Mouse (Mus musculus): ENCODE data around the gene Lgi4. TPM values are rescaled to one million over a fixed set of nuclear protein-coding genes. Genes with fewer than 3 reads are reported as not detected.

Lgi4 gene
- total and polyA plus RNA-seq, 3 experiments, result not detected

- TF ChIP-seq MAX (IDR thresholded peaks at IDR 0.05; ENCODE audit: low read length) (no peak), USF1 (IDR thresholded peaks at IDR 0.05; ENCODE audit: low read depth, low read length) (peak; percentile 47), USF2 (conservative IDR thresholded peaks at IDR 0.05; ENCODE audit: low read depth, low read length) (peak; percentile 26), SIN3A (IDR thresholded peaks at IDR 0.05; ENCODE audit: low read length) (no peak)
- dilution Hi-C loops (cut with MboI; ENCODE audit: extremely low pct_ligation_motif_present, extremely low pct_unique_long_range_greater_than_20kb, low sequenced_read_pairs), result no loop called here
- peaks cover 19 to 68% of the 10 kb centered on the region in 2 experiments for H3K4me1 ChIP-seq (ENCODE audit: control insufficient read depth in 1 of 2, insufficient read depth in 2 of 2)
These were observed 22.2 kb upstream of the Lgi4 start for GRCm38 (mm10) chr7:31036917-31037316.

GRCm38 (mm10) chr7:31037675-31038074, 21.5 kb upstream of the Lgi4 start:
- in situ Hi-C loops (cut with MboI; ENCODE audit: low pct_ligation_motif_present, low pct_unique_long_range_greater_than_20kb, low sequenced_read_pairs) (no loop called here), dilution Hi-C loops (cut with MboI; ENCODE audit: extremely low pct_ligation_motif_present, extremely low pct_unique_long_range_greater_than_20kb, low sequenced_read_pairs) (no loop called here)
- peaks cover 19 to 73% of the 10 kb centered on the region in 2 experiments for H3K4me1 ChIP-seq (ENCODE audit: control insufficient read depth in 1 of 2, insufficient read depth in 2 of 2)
- TF ChIP-seq CTCF (conservative IDR thresholded peaks at IDR 0.05 in 1 of 2, IDR thresholded peaks at IDR 0.05 in 1 of 2; ENCODE audit: low read depth in 2 of 2, low read length in 2 of 2) (no peak), MAX (IDR thresholded peaks at IDR 0.05; ENCODE audit: low read length) (no peak), SMC3 (IDR thresholded peaks at IDR 0.05; ENCODE audit: low read depth, low read length) (no peak), EP300 (IDR thresholded peaks at IDR 0.05; ENCODE audit: low read length) (no peak), CHD2 (IDR thresholded peaks at IDR 0.05; ENCODE audit: low read length) (no peak), UBTF (IDR thresholded peaks at IDR 0.05; ENCODE audit: low read depth, low read length) (no peak), POLR2A (IDR thresholded peaks at IDR 0.05; ENCODE audit: low read depth, low read length) (no peak), ZMIZ1 (IDR thresholded peaks at IDR 0.05; ENCODE audit: low read depth, low read length) (no peak), POLR2AphosphoS2 (IDR thresholded peaks at IDR 0.05; ENCODE audit: low read depth, low read length) (no peak)
- no peak overlapping the region for H3K9ac ChIP-seq (ENCODE audit: insufficient read depth, low read depth)
- no peak overlapping the region for H3K27ac ChIP-seq (ENCODE audit: insufficient read depth, low read depth)
- no peak overlapping the region for H3K4me3 ChIP-seq (replicated peaks in 1 of 3; ENCODE audit: low read depth in 2 of 3, low read length in 2 of 3, poor library complexity in 1 of 3)
- H3K9me3 ChIP-seq (replicated peaks; ENCODE audit: low read length), result no peaks in the 10 kb centered on the region
- H3K36me3 ChIP-seq (replicated peaks in 1 of 2; ENCODE audit: control insufficient read depth in 1 of 2, insufficient read depth in 1 of 2, low read length in 1 of 2), result peaks cover 0 to 57% of the 10 kb centered on the region in 2 experiments
- no peak overlapping the region for H3K4me2 ChIP-seq (ENCODE audit: insufficient read depth, low read depth, poor library complexity, severe bottlenecking)
- no peaks in the 10 kb centered on the region for H3K79me2 ChIP-seq (replicated peaks; ENCODE audit: control insufficient read depth, extremely low read depth, insufficient read depth, poor library complexity, severe bottlenecking)
- H3K27me3 ChIP-seq (replicated peaks), result no peaks in the 10 kb centered on the region
- DNase-seq (ENCODE audit: extremely low read depth), result no peak

More at GRCm38 (mm10) chr7:31036917-31037316, 22.2 kb upstream of the Lgi4 start:
- Histone ChIP-seq H3K4me2 (ENCODE audit: insufficient read depth, low read depth, poor library complexity, severe bottlenecking) (no peak overlapping the region), H3K27me3 (replicated peaks) (no peaks in the 10 kb centered on the region), H3K9me3 (replicated peaks; ENCODE audit: low read length) (no peaks in the 10 kb centered on the region), H3K27ac (ENCODE audit: insufficient read depth, low read depth) (no peak overlapping the region), H3K36me3 (replicated peaks in 1 of 2; ENCODE audit: control insufficient read depth in 1 of 2, insufficient read depth in 1 of 2, low read length in 1 of 2) (peaks cover 0 to 64% of the 10 kb centered on the region in 2 experiments), H3K9ac (ENCODE audit: insufficient read depth, low read depth) (no peak overlapping the region), H3K79me2 (replicated peaks; ENCODE audit: control insufficient read depth, extremely low read depth, insufficient read depth, poor library complexity, severe bottlenecking) (no peaks in the 10 kb centered on the region), H3K4me3 (replicated peaks in 1 of 3; ENCODE audit: low read depth in 2 of 3, low read length in 2 of 3, poor library complexity in 1 of 3) (no peak overlapping the region)
- in situ Hi-C loops (cut with MboI; ENCODE audit: low pct_ligation_motif_present, low pct_unique_long_range_greater_than_20kb, low sequenced_read_pairs), result no loop called here
- DNase-seq (ENCODE audit: extremely low read depth), result peak; percentile 52

DNA sequence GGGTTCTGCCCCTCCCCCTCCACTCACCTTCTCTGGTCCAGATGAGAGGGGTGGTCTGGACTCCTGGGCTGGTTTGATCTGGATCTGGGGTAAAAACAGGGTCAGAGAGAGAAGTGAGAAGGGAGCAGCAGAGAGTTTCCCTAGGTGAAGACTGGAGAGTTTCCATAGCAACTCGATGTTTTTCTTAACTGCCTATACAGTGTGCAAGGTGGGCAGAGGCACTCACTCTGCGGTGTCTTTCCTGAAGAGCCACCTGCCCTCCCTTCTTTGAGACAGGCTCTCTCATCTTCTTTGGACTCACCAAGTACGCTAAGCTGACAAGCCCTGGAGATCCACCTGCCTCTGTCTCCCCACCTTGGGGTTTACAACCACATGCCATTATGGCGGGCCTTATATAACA, 20.1 kb upstream of the Lgi4 start:
- H3K27ac ChIP-seq (ENCODE audit: insufficient read depth, low read depth), result no peak overlapping the region
- no peaks in the 10 kb centered on the region for H3K79me2 ChIP-seq (replicated peaks; ENCODE audit: control insufficient read depth, extremely low read depth, insufficient read depth, poor library complexity, severe bottlenecking)
- TF ChIP-seq USF1 (IDR thresholded peaks at IDR 0.05; ENCODE audit: low read depth, low read length) (no peak), UBTF (IDR thresholded peaks at IDR 0.05; ENCODE audit: low read depth, low read length) (no peak), ZNF384 (IDR thresholded peaks at IDR 0.05; ENCODE audit: low read depth, low read length) (no peak), MAFK (IDR thresholded peaks at IDR 0.05; ENCODE audit: insufficient replicate concordance, low read length) (no peak), MEF2A (IDR thresholded peaks at IDR 0.05; ENCODE audit: borderline replicate concordance, low read depth, low read length) (no peak), ZC3H11A (IDR thresholded peaks at IDR 0.05; ENCODE audit: low read depth, low read length) (no peak), TCF12 (IDR thresholded peaks at IDR 0.05; ENCODE audit: low read depth, low read length) (no peak), USF2 (conservative IDR thresholded peaks at IDR 0.05; ENCODE audit: low read depth, low read length) (no peak), KAT2A (IDR thresholded peaks at IDR 0.05; ENCODE audit: insufficient replicate concordance, low read length) (no peak), JUND (conservative IDR thresholded peaks at IDR 0.05; ENCODE audit: low read depth, low read length) (no peak), PAX5 (IDR thresholded peaks at IDR 0.05; ENCODE audit: low read length) (no peak), POLR2A (IDR thresholded peaks at IDR 0.05; ENCODE audit: low read depth, low read length) (no peak), POLR2AphosphoS2 (IDR thresholded peaks at IDR 0.05; ENCODE audit: low read depth, low read length) (no peak), NRF1 (IDR thresholded peaks at IDR 0.05; ENCODE audit: low read depth, low read length) (no peak), HCFC1 (IDR thresholded peaks at IDR 0.05; ENCODE audit: low read depth, low read length) (no peak), ZMIZ1 (IDR thresholded peaks at IDR 0.05; ENCODE audit: low read depth, low read length) (no peak)
- H3K36me3 ChIP-seq (replicated peaks in 1 of 2; ENCODE audit: control insufficient read depth in 1 of 2, insufficient read depth in 1 of 2, low read length in 1 of 2), result peaks cover 0 to 51% of the 10 kb centered on the region in 2 experiments
- no peaks in the 10 kb centered on the region for H3K9me3 ChIP-seq (replicated peaks; ENCODE audit: low read length)
- no peak overlapping the region for H3K4me3 ChIP-seq (replicated peaks in 1 of 3; ENCODE audit: low read depth in 2 of 3, low read length in 2 of 3, poor library complexity in 1 of 3)
- peaks cover 12 to 62% of the 10 kb centered on the region in 2 experiments for H3K4me1 ChIP-seq (ENCODE audit: control insufficient read depth in 1 of 2, insufficient read depth in 2 of 2)
- dilution Hi-C loops (cut with MboI; ENCODE audit: extremely low pct_ligation_motif_present, extremely low pct_unique_long_range_greater_than_20kb, low sequenced_read_pairs) (no loop called here), in situ Hi-C loops (cut with MboI; ENCODE audit: low pct_ligation_motif_present, low pct_unique_long_range_greater_than_20kb, low sequenced_read_pairs) (no loop called here)
- DNase-seq (ENCODE audit: extremely low read depth), result no peak
- H3K9ac ChIP-seq (ENCODE audit: insufficient read depth, low read depth), result no peak overlapping the region
- peaks cover 4% of the 10 kb centered on the region for H3K27me3 ChIP-seq (replicated peaks)
- no peak overlapping the region for H3K4me2 ChIP-seq (ENCODE audit: insufficient read depth, low read depth, poor library complexity, severe bottlenecking)

All from CH12.LX (cell line).